Comparison of ENCODE assay signal across 15 mouse cellular contexts in genomic region chr9:54816508-54817201, GRCm38 (mm10). TPM values are rescaled to one million over a fixed set of nuclear protein-coding genes. Genes with fewer than 3 reads are reported as not detected.
DNase-seq lines count a peak whose midpoint lies in the region; ATAC-seq and TF ChIP-seq lines count a peak whose summit lies in the region.
"Had no signal": no experiment of that assay in that cellular context is flagged by ENCODE, and none has a peak within 500 bp of the region (broad histone marks: within the 10 kb centered on the region; RNA-seq: fewer than 3 reads in every experiment).

No protein-coding gene starts in this region.

- ATAC-seq in hindbrain, embryonic 13.5 days (ENCODE audit: low FRiP score): no peak
- peak; percentile 62 for ATAC-seq in embryonic facial prominence, embryonic 12.5 days (ENCODE audit: insufficient number of reproducible peaks, insufficient read depth, low FRiP score, low TSS enrichment)
- no peak for ATAC-seq in liver, postnatal 0 days
- ATAC-seq: CD4-positive, CD25-positive, alpha-beta regulatory T cell, adult 4 months had no signal

- H3K4me3 ChIP-seq in hindbrain, embryonic 10.5 days: no peak overlapping the region
- H3K4me3 ChIP-seq in hindbrain, embryonic 13.5 days: no peak overlapping the region
- H3K4me3 ChIP-seq in embryonic facial prominence, embryonic 12.5 days: no peak overlapping the region
- no peak overlapping the region for H3K4me3 ChIP-seq in liver, postnatal 0 days (ENCODE audit: low read depth, low read length)
- H3K4me3 ChIP-seq: liver, embryonic 13.5 days; neural tube, embryonic 12.5 days had no signal

- H3K4me1 ChIP-seq in hindbrain, embryonic 10.5 days (replicated peaks): peaks cover 30% of the 10 kb centered on the region
- peaks cover 6% of the 10 kb centered on the region for H3K4me1 ChIP-seq in hindbrain, embryonic 13.5 days (replicated peaks)
- H3K4me1 ChIP-seq in embryonic facial prominence, embryonic 12.5 days: peaks cover 29% of the 10 kb centered on the region
- no peaks in the 10 kb centered on the region for H3K4me1 ChIP-seq in liver, postnatal 0 days (ENCODE audit: insufficient read depth)
- H3K4me1 ChIP-seq: liver, embryonic 13.5 days had no signal

- H3K27ac ChIP-seq in hindbrain, embryonic 10.5 days: peak overlapping the region; percentile 59; the same call in 1 of the 2 replicates
- H3K27ac ChIP-seq in hindbrain, embryonic 13.5 days: no peak overlapping the region
- H3K27ac ChIP-seq in embryonic facial prominence, embryonic 12.5 days: peak overlapping the region; percentile 46; the same call in 1 of the 2 replicates
- no peak overlapping the region for H3K27ac ChIP-seq in liver, postnatal 0 days (ENCODE audit: low read depth)
- H3K27ac ChIP-seq: liver, embryonic 13.5 days; neural tube, embryonic 12.5 days had no signal

- WGBS in hindbrain, embryonic 10.5 days: 69% methylated on average over 10 of the region's 10 CpGs
- WGBS in hindbrain, embryonic 13.5 days: 74% methylated on average over 10 of the region's 10 CpGs
- WGBS in embryonic facial prominence, embryonic 12.5 days: 34% methylated on average over 10 of the region's 10 CpGs
- WGBS in liver, postnatal 0 days (ENCODE audit: insufficient replicate concordance): 66% methylated on average over 10 of the region's 10 CpGs

- no peak for DNase-seq in hindbrain, embryonic 10.5 days (ENCODE audit: low spot score)
- peak; percentile 50 for DNase-seq in Muller cell, postnatal 12 days (ENCODE audit: inconsistent ontology term)
- peak; percentile 18 for DNase-seq in lung, postnatal 25 days (ENCODE audit: low spot score)
- no peak for DNase-seq in liver, postnatal 0 days
- no peak for DNase-seq in left cerebral cortex, postnatal 36 days (ENCODE audit: low spot score in 2 of 2)
- DNase-seq: adrenal gland, postnatal 14 days; gastrocnemius, postnatal 10 days; kidney, adult 9 months; liver, embryonic 13.5 days; right cerebral cortex, postnatal 4 days had no signal

- no peaks in the 10 kb centered on the region for H3K9me3 ChIP-seq in hindbrain, embryonic 10.5 days
- no peaks in the 10 kb centered on the region for H3K9me3 ChIP-seq in hindbrain, embryonic 13.5 days
- H3K9me3 ChIP-seq in embryonic facial prominence, embryonic 12.5 days: no peaks in the 10 kb centered on the region
- H3K9me3 ChIP-seq in liver, postnatal 0 days (ENCODE audit: low read length): no peaks in the 10 kb centered on the region
- H3K9me3 ChIP-seq: liver, embryonic 13.5 days; neural tube, embryonic 12.5 days had no signal

- no peaks in the 10 kb centered on the region for H3K27me3 ChIP-seq in hindbrain, embryonic 10.5 days (ENCODE audit: insufficient read depth, poor library complexity, severe bottlenecking)
- H3K27me3 ChIP-seq in hindbrain, embryonic 13.5 days: peaks cover 8% of the 10 kb centered on the region
- no peaks in the 10 kb centered on the region for H3K27me3 ChIP-seq in embryonic facial prominence, embryonic 12.5 days
- no peaks in the 10 kb centered on the region for H3K27me3 ChIP-seq in liver, postnatal 0 days (ENCODE audit: insufficient read depth, low read length)
- H3K27me3 ChIP-seq: liver, embryonic 13.5 days had no signal

- H3K4me2 ChIP-seq in hindbrain, embryonic 13.5 days: no peak overlapping the region
- H3K4me2 ChIP-seq in embryonic facial prominence, embryonic 12.5 days (replicated peaks): no peak overlapping the region
- H3K4me2 ChIP-seq in liver, postnatal 0 days (ENCODE audit: low read depth, low read length): no peak overlapping the region
- H3K4me2 ChIP-seq: liver, embryonic 13.5 days; midbrain, embryonic 11.5 days; neural tube, embryonic 12.5 days had no signal

- H3K36me3 ChIP-seq in hindbrain, embryonic 10.5 days: no peaks in the 10 kb centered on the region
- no peaks in the 10 kb centered on the region for H3K36me3 ChIP-seq in hindbrain, embryonic 13.5 days
- no peaks in the 10 kb centered on the region for H3K36me3 ChIP-seq in embryonic facial prominence, embryonic 12.5 days
- H3K36me3 ChIP-seq in liver, postnatal 0 days (replicated peaks; ENCODE audit: insufficient read depth, low read length): no peaks in the 10 kb centered on the region
- H3K36me3 ChIP-seq: liver, embryonic 13.5 days; neural tube, embryonic 12.5 days had no signal

- no peak for TF ChIP-seq CTCF in liver, postnatal 0 days (IDR thresholded peaks at IDR 0.05; ENCODE audit: low read depth)

- intact Hi-C loops in left cerebral cortex, postnatal 36 days (cut with DNase I): no loop called here

- no peak overlapping the region for H3K9ac ChIP-seq in hindbrain, embryonic 13.5 days
- no peak overlapping the region for H3K9ac ChIP-seq in embryonic facial prominence, embryonic 12.5 days
- H3K9ac ChIP-seq in liver, postnatal 0 days (replicated peaks): no peak overlapping the region
- H3K9ac ChIP-seq: liver, embryonic 13.5 days had no signal

- TF ChIP-seq EP300 in liver, postnatal 0 days (IDR thresholded peaks at IDR 0.05; ENCODE audit: low read depth): no peak

RNA-seq across cellular contexts. Expression of gene Ireb2, which starts 46.9 kb away (rescaled TPM):
- 41.6 and 44.1 TPM in 2 replicates for polyA plus RNA-seq in hindbrain, embryonic 10.5 days (2016; fragmentation: Nextera tagmentation; extraction: Ambion mirVana)
- 46.0 and 46.5 TPM in 2 replicates for polyA plus RNA-seq in hindbrain, embryonic 13.5 days (2015; fragmentation: Nextera tagmentation; extraction: Ambion mirVana)
- 50.0 and 50.7 TPM in 2 replicates for polyA plus RNA-seq in embryonic facial prominence, embryonic 12.5 days (2016; fragmentation: Nextera tagmentation; extraction: Ambion mirVana)
- 6.5 and 7.5 TPM in 2 replicates for polyA plus RNA-seq in liver, postnatal 0 days (2015; fragmentation: Nextera tagmentation; extraction: Ambion mirVana)
- 10 to 100 TPM; 43.2 to 53.3 TPM for total RNA-seq in left cerebral cortex, postnatal 36 days (2021)

RNA-seq across cellular contexts. Expression of gene Crabp1, which starts 52.1 kb away (rescaled TPM):
- 1,866 and 1,915 TPM in 2 replicates for polyA plus RNA-seq in hindbrain, embryonic 10.5 days (2016; fragmentation: Nextera tagmentation; extraction: Ambion mirVana)
- polyA plus RNA-seq in hindbrain, embryonic 13.5 days (2015; fragmentation: Nextera tagmentation; extraction: Ambion mirVana): 368 and 389 TPM in 2 replicates
- polyA plus RNA-seq in embryonic facial prominence, embryonic 12.5 days (2016; fragmentation: Nextera tagmentation; extraction: Ambion mirVana): 542 and 609 TPM in 2 replicates
- polyA plus RNA-seq in liver, postnatal 0 days (2015; fragmentation: Nextera tagmentation; extraction: Ambion mirVana): not detected in 2 replicates
- total RNA-seq in left cerebral cortex, postnatal 36 days (2021): 1 to 10 TPM; 1.8 to 2.6 TPM
- polyA plus RNA-seq: CD4-positive, CD25-positive, alpha-beta regulatory T cell, adult 4 months had no signal

Comparison
In these comparisons a context has a peak if more than half of its experiments do, and no peak if none do; other contexts are left out.
1. H3K27ac ChIP-seq: peak in hindbrain, embryonic 10.5 days (single experiment) and embryonic facial prominence, embryonic 12.5 days (single experiment); none in hindbrain, embryonic 13.5 days (single experiment) and liver, postnatal 0 days (single experiment).
2. DNase-seq: peak in Muller cell, postnatal 12 days (single experiment) and lung, postnatal 25 days (single experiment); none in hindbrain, embryonic 10.5 days (single experiment), liver, postnatal 0 days (single experiment) and left cerebral cortex, postnatal 36 days (0 of 2).
3. RNA of gene Crabp1, which starts 52.1 kb away (polyA plus RNA-seq): 1,866 to 1,915 TPM in hindbrain, embryonic 10.5 days, 542 to 609 TPM in embryonic facial prominence, embryonic 12.5 days and 368 to 389 TPM in hindbrain, embryonic 13.5 days; not detected in liver, postnatal 0 days; every median in the first group is over 100 times any median in the second.